Mouse (Mus musculus): Measurements from ENCODE around the gene Zfp687.

The Zfp687 gene

GRCm38 (mm10) chr3:95016532-95017056, 1.3 kb upstream of the Zfp687 start:
- no peak for DNase-seq (ENCODE audit: low read depth)

DNA sequence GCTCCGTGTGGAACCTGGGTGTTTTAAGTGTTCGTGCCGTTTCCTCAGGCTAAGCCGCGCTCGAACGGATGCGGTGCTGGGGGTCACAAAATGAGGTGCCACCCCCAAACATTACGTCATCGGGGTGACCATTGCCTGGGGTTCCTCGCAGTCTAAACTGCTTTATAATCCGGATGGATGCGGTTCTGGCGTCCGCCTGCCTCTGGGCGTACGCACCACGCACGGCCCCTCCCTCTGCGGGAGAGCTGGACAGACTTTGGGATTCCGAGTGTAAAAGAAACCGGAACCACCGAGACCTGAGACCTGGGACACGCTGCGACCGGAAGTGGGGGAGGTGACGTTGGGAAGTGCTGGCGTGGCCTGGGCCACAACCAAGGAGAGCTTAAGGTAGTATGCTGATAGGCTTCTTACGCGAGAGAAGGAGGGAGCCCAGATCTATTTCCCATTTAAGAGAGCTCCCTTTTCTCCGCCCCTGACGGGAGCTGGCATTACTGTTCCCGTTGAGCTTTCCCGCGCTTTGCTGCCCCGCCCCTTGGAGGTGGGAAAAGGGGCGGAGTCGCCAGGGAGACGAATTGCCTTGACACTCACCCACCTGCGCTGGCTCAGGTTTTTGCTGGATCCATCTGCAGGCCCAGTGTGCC, 763 bp upstream of the Zfp687 start:
- DNase-seq (ENCODE audit: low read depth), result peak; percentile 99

- DNase-seq (ENCODE audit: low read depth), result peak; percentile 57
Measured at GRCm38 (mm10) chr3:95014428-95015151, 658 bp downstream of the Zfp687 start.

GRCm38 (mm10) chr3:95013699-95014427, 1.4 kb downstream of the Zfp687 start:
- DNase-seq (ENCODE audit: low read depth), result no peak

GRCm38 (mm10) chr3:95012982-95013381, 2.3 kb downstream of the Zfp687 start:
- no peak for DNase-seq (ENCODE audit: low read depth)

- no peak for DNase-seq (ENCODE audit: low read depth)
Measured at GRCm38 (mm10) chr3:95010396-95010795, 4.9 kb downstream of the Zfp687 start.

DNA sequence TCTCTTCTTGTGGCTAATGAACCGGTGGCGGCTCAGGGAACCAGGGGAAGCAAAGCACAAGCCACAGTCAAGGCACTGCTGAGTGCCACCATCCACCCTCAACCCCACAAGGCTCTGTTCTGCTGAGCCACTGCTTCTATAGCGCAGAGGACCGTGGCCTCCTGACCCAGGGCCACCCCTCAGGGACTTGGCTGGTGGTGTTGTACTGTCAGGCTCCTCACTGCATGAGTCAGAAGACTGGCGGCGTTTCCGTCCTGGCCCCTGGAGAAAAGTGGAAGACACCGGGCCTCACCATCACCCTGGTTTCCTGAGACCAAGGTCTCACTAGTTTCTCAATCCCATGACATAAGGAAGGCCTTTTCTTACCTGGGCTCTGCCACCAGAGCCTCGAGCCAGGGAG, 7.5 kb downstream of the Zfp687 start:
- DNase-seq (ENCODE audit: low read depth), result no peak

DNA sequence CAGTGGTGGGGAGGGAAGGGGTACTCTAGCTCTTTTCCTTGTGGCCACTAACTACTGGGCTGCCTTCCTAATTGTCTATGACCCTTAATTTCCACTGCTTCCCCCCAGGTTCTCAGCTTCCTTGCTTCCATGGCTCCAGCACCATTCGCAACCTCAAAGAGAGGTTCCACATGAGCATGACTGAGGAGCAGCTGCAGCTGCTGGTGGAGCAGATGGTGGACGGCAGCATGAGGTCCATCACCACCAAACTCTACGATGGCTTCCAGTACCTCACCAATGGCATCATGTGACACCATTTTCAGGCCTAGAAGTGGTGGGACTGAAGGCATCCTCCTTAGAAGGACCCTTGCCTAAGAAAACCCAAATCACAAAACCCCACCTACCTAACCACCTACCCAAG, 9.6 kb downstream of the Zfp687 start:
- DNase-seq (ENCODE audit: low read depth), result no peak

DNA sequence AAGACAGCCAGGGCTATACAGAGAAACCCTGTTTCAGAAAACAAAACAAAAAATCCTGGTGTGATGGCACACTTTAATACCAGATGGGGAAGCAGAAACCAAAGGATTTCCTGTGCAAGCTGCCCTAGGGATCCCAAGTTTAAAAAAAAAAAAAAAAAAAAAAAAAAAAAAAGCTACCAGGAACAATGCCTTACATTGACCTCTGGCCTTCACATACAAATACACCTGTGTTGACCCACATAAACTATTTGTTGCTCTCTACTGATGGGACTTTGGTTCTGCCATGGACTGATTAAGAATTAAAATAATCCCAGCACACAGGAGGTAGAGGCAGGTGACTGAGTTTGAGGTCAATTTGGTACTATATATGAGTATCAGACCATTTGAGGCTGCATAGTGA, 12.0 kb downstream of the Zfp687 start:
- DNase-seq (ENCODE audit: low read depth), result no peak

- no peak for DNase-seq (ENCODE audit: low read depth)
Measured at GRCm38 (mm10) chr3:95002569-95002968, 12.7 kb downstream of the Zfp687 start.

DNA sequence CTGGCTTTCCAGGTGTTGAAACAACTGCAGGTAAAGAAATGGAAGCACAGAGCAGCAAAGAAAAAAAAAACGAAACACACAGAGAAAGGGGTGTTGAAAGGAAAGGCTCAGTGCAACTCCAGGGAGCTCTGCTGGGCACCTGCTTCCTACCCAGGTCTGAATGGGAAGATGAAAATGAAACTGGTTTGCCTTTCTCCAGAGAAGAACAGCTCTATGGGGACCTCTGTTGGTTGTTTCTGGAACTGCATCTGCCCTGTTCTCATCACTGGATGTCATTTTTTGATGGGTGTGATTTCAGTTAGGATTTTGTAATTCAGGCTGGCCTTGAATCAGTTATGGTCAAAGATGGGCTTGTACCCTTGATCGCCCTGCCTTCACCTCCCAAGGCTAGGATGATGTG, 18.3 kb downstream of the Zfp687 start:
- peak; percentile 76 for DNase-seq (ENCODE audit: low read depth)

DNA sequence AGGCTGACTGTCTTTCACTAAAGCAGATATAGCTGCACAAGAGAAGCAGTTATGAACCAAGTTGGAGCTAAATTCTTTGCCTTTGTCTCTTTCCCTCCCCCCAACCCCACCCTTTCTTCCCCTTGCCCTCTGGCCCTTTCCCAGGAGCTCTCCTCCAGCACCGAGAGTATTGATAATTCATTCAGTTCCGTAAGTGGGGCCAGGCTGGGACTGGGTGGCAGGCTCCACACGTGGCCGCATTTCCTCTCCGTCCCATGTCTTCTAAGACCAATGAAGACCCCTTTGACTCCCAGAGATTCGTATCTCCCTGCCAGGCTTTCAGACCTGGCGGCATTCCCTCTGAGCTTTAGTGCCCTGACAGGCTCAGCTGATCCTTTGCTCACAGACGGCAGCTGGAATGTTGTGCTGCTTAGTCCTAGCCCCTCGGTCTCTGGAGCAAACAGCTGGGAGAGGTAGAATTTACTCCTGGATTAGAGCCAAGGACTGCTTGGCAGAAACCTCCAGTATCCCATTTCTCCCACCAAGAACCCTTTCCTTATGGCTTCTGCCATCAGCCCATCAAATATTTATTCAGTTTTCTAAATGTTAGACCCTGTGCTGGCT, 26.0 kb downstream of the Zfp687 start:
- DNase-seq (ENCODE audit: low read depth), result no peak

DNA sequence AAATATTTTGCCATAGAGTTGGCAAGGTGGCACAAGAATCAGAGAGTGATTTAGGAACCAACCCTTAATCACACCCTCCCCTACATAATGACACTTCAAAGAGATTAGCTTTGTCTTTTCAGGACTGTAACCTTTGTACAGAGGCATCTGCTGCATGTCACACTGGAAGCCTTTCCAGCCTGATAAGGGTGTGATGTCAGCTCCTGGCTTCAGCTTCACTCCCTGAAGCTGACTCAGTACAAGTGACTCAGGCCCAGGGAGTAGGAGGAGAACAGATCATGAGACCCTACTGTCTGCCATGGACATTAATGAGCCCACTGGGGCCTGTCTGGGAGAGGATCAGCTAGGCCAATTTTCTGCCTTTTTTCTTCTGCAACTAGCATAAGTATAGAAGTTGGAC, 27.7 kb downstream of the Zfp687 start:
- DNase-seq (ENCODE audit: low read depth), result peak; percentile 71

DNA sequence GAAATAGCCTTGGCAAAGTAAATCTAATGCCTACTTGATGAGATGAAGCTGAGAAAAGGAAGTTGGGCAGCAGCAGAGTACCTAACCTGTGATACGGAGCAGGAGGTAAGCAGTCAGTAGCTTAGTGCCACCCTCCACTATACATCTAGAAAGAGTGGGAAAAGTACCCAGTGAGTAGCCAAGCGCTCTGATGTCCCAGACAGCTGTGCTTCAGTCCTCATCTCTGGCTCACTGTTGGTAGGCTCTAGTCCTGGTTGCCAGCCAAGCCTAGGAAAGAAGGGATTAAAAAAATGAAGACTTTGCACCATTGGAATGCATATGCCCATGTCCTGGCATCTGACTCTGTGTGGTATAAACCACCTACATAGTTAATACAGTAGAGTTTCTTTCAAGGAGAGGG, 29.7 kb downstream of the Zfp687 start:
- DNase-seq (ENCODE audit: low read depth), result no peak

DNA sequence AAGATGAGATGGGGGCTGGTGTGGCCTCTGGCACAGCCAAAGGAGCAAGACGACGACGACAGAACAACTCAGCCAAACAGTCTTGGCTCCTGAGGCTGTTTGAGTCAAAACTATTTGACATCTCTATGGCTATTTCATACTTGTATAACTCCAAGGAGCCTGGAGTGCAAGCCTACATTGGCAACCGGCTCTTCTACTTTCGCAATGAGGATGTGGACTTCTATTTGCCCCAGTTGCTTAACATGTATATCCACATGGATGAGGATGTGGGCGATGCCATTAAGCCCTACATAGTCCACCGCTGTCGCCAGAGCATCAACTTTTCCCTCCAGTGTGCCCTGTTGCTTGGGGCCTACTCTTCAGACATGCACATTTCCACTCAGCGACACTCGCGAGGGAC, 30.9 kb downstream of the Zfp687 start:
- no peak for DNase-seq (ENCODE audit: low read depth)

DNA sequence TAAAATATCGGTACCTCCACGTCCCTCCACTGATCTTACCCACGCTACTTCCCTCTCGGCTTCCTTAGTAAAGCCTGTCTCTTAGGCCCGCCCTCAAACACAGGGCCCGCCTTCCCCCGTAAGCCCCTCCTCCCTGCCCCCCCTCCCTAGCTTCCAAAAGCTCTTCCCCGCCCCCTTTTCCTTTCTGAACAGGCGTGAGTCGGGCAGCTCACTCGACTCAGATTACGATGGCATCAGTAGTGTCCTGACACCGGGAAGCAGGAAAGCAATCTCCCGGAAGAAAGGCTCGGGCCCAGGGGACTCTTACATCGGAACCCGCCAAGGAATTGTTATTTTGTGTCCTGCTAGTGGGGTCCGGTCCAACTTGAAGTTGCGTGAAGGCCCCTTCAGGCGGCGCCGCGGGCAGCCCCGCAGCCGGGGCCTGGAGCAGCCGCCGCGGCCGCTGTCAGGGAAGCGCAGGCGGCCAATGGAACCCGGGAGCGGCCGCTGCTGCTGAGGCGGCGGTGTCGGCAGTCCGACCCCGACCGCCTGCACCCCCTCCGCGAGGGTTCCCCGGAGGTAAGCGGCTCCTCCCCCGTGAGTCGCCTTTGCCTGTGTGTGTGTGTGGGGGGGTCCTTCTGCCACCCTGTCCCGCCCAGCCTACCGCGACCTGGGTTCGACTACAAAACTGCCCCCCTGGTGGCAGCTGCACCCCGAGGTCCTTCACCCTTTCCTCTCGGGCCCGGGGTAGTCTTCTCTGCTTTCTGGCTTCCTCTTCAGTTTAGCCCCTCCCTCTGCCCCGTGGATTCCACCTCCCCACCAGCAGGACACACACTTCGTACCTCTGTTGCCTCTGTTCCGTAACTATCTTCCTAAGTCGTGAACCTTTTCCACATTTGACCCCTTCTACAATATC, 40.5 kb downstream of the Zfp687 start, which contains the start of gene Pi4kb:
Gene Pi4kb, plus strand, starts transcription at position 204 of the 895 bp plus-strand sequence.
- DNase-seq (ENCODE audit: low read depth), result peak; percentile 91

GRCm38 (mm10) chr3:94974026-94974527, 41.2 kb downstream of the Zfp687 start:
- no peak for DNase-seq (ENCODE audit: low read depth)

DNA sequence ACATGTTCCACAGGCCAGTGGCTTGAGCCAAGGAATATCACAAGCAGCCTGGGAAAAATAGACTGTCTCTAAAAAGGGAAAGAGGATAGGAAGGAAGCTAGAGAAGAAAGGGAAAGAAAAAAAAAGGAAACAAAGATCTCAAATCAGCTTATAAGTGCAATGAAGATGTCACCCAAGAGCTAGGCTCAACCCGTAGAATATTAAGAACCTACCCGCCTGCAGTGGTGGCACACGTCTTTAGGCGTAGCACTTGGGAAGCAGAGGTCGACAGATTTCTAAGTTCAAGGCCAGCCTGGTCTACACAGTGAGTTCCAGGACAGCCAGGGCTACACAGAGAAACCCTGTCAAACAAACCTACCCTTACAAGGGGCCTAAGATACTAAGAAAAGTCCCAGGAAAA, 41.6 kb downstream of the Zfp687 start:
- DNase-seq (ENCODE audit: low read depth), result no peak

- DNase-seq (ENCODE audit: low read depth), result no peak
Measured at GRCm38 (mm10) chr3:94972552-94972951, 42.7 kb downstream of the Zfp687 start.

- DNase-seq (ENCODE audit: low read depth), result no peak
Measured at GRCm38 (mm10) chr3:94965878-94966277, 49.4 kb downstream of the Zfp687 start.

GRCm38 (mm10) chr3:94964989-94965388, 50.3 kb downstream of the Zfp687 start:
- DNase-seq (ENCODE audit: low read depth), result no peak
